Mouse (Mus musculus) forebrain, embryonic 12.5 days (tissue): ENCODE results near the gene Mrap2. TPM values are rescaled to one million over a fixed set of nuclear protein-coding genes. Genes with fewer than 3 reads are reported as not detected.
A peak's percentile ranks its signal among the peaks of the same experiment; 100 is the strongest.
"Not testable (repeated sequence)": the region's sequence is repeated elsewhere in the genome, so short reads cannot be mapped to it uniquely, and the experiment has no call there.

Experiments used
- ATAC-seq: fragments of 200-750 bp; cut with Nextera tagmentation; 2 replicates; pipeline ENCODE4 v1.8.0; 2017; ENCODE audit warnings: moderate TSS enrichment; ENCODE audit not compliant: low FRiP score
- H3K27ac ChIP-seq: fragments of 300-500 bp; sonication (generic); 2 replicates; pipeline ENCODE4 v1.5.1; 2016; ENCODE audit warnings: mild to moderate bottlenecking
- H3K27me3 ChIP-seq: fragments of 300-500 bp; sonication (generic); 2 replicates; pipeline ENCODE4 v1.6.1; 2016; ENCODE audit warnings: mild to moderate bottlenecking
- H3K36me3 ChIP-seq: fragments of 300-500 bp; sonication (generic); replicated peaks from 2 replicates; pipeline ENCODE4 v1.6.1; 2016; ENCODE audit warnings: mild to moderate bottlenecking
- H3K4me1 ChIP-seq: fragments of 300-500 bp; sonication (generic); 2 replicates; pipeline ENCODE4 v1.6.1; 2016
- H3K4me2 ChIP-seq: fragments of 300-500 bp; sonication (generic); 2 replicates; pipeline ENCODE4 v1.6.1; 2016; ENCODE audit warnings: mild to moderate bottlenecking, moderate library complexity
- H3K4me3 ChIP-seq: fragments of 300-500 bp; sonication (generic); replicated peaks from 2 replicates; pipeline ENCODE4 v1.5.1; 2016; ENCODE audit warnings: mild to moderate bottlenecking
- H3K9ac ChIP-seq: fragments of 300-500 bp; sonication (generic); 2 replicates; pipeline ENCODE4 v1.6.1; 2016; ENCODE audit warnings: mild to moderate bottlenecking
- H3K9me3 ChIP-seq: fragments of 300-500 bp; sonication (generic); 2 replicates; pipeline ENCODE4 v1.6.1; 2016
- WGBS: fragments of 180-500 bp; shearing (Covaris S2); methylation state at CpG from one replicate; pipeline ENCODE4 v1.1.7; 2016; 5-methylcytosine and 5-hydroxymethylcytosine counted together
- polyA plus RNA-seq: library from polyadenylated mRNA; unstranded; fragments of >200 nt; fragmentation: Nextera tagmentation; extraction: Ambion mirVana; gene quantifications from 2 replicates; pipeline ENCODE4 v1.2.1, GENCODE M21; 2016

The Mrap2 gene
- 0.09 and 0.17 TPM in 2 replicates for polyA plus RNA-seq

DNA sequence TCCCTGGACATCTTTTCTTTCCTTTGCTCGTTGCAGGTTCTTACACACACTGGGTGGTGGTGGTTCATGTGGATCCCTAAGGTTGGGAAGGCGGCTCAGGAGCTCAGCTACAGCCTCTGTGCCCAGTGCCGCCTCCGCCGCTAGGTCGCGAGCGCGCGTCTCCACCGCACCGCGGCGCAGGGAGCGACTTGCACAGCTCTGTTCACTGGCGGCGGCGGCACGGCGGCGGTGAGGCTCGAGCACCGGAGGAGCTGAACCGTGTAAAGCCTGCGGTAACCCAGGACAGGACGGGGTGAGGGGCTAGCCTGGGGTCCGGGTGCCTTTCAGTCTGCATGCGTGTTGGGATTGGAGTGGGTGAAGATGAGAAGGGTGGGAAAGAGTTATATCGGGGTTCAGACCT lies at the start of gene Mrap2:
TSS of gene Mrap2 (plus strand) at position 201 of the 400 bp plus-strand sequence.
- H3K9ac ChIP-seq = peak within 1 kb of the TSS; percentile 25
- 1% methylated on average over 29 of the region's 29 CpGs for WGBS
- H3K36me3 ChIP-seq = no peaks in the 10 kb centered on the region
- no peak within 1 kb of the TSS for H3K27ac ChIP-seq
- peak; percentile 94 for ATAC-seq
- H3K4me3 ChIP-seq = peak within 1 kb of the TSS; percentile 40
- H3K4me1 ChIP-seq = peaks cover 13% of the 10 kb centered on the region
- peaks cover 38% of the 10 kb centered on the region for H3K27me3 ChIP-seq
- H3K9me3 ChIP-seq = no peaks in the 10 kb centered on the region
- peak within 1 kb of the TSS; percentile 72 for H3K4me2 ChIP-seq

DNA sequence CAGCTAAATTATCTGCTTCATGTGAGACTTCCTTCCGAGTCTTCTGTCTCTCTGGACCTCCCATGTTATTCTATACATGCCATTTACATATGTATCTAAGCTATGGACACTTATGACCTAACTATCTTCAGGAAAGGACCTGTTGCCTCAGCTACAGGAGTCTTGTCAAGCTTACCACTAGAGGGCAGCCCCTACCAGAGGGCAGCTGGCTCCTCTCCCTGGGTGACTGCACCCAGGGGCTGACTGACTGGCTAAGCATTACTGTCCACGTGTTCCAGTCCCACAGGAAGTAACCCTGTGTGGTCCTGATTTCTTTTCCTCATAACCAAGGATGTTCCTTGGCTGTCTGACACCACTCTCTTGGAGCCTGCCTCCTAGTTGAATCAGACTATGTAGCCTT lies 46.1 kb upstream of the Mrap2 start:
- H3K9ac ChIP-seq = no peak overlapping the region
- no peak overlapping the region for H3K27ac ChIP-seq
- H3K4me1 ChIP-seq = no peaks in the 10 kb centered on the region
- H3K4me2 ChIP-seq = no peak overlapping the region
- WGBS = 59% methylated on average over 2 of the region's 2 CpGs
- no peak for ATAC-seq
- H3K27me3 ChIP-seq = no peaks in the 10 kb centered on the region
- H3K9me3 ChIP-seq = no peaks in the 10 kb centered on the region
- no peak overlapping the region for H3K4me3 ChIP-seq
- H3K36me3 ChIP-seq = no peaks in the 10 kb centered on the region

DNA sequence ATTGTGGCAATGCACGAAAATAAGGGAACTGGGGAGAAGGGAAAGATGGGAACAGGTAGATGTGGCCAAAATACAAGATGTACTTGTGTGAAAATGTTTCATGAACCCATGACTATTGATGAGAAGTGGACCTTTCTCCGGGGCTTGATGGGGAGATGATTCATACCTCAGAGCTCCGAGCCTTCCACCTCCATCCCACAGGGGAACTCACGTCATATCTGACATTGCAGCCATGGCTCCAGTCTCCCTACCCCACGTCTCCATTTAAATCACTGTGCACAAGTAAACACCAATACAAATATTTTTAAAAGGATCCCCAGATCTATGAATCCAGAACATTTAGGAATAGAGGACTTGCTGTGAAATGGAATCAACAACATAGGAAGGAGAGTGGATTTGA lies 29.1 kb upstream of the Mrap2 start:
- H3K9ac ChIP-seq = no peak overlapping the region
- 86% methylated on average over 5 of the region's 5 CpGs for WGBS
- no peak overlapping the region for H3K4me3 ChIP-seq
- 0 out of 2 replicates have a peak overlapping the region, but pooled peaks have one; percentile 42 for H3K27ac ChIP-seq
- H3K4me1 ChIP-seq = peaks cover 10% of the 10 kb centered on the region
- H3K9me3 ChIP-seq = no peaks in the 10 kb centered on the region
- H3K4me2 ChIP-seq = no peak overlapping the region
- no peaks in the 10 kb centered on the region for H3K27me3 ChIP-seq
- ATAC-seq = no peak
- no peaks in the 10 kb centered on the region for H3K36me3 ChIP-seq

DNA sequence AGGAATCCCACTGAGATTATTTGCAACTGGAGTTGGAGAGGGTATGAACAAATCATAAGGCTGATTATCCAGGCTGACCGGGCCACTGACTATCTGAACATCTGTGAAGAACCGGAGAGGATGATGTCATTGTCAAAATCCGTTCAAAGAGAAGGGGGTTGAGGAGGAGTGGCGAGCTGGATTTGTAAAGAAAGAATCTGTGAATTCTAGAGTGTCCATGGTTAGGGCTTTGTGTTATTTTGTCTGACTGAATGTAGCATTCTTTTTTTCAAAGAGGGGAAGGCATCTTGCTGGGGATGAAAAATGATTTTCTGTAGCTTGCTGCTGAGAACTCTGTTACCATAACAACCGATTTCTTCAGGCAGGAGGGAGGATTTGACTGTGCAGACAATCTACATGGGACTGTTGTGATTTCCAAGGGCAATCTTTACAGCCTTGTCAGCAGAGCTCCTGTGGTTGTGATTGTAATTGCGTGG lies 28.6 kb upstream of the Mrap2 start:
- ATAC-seq = peak; percentile 82
- no peaks in the 10 kb centered on the region for H3K36me3 ChIP-seq
- H3K27me3 ChIP-seq = no peaks in the 10 kb centered on the region
- 33% methylated on average over 6 of the region's 6 CpGs for WGBS
- H3K4me3 ChIP-seq = no peak overlapping the region
- H3K4me2 ChIP-seq = no peak overlapping the region
- peak overlapping the region; percentile 42; the same call in 1 of the 2 replicates for H3K27ac ChIP-seq
- H3K4me1 ChIP-seq = peaks cover 10% of the 10 kb centered on the region
- no peak overlapping the region for H3K9ac ChIP-seq
- no peaks in the 10 kb centered on the region for H3K9me3 ChIP-seq

DNA sequence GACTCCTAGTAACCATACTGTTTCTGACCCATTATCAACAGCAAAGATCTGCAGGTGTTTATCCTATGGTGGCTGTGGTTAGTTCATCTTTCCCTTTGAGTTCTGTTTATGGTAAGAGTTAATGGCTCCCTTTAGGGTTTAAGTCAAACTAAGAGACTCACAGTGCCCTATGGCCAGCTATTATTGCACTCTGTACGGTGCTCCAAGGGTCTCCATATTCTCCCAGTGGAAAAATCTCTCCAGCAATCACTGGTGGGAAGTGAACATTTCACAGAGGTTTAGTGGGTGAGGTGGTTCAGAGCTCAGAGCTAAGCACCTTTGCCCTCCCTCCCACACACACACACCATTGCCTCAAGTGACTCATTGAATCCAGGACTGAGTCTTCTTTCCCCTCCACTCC lies 28.1 kb upstream of the Mrap2 start:
- Histone ChIP-seq H3K27ac (peak overlapping the region; percentile 42; the same call in 1 of the 2 replicates), H3K9ac (no peak overlapping the region)

DNA sequence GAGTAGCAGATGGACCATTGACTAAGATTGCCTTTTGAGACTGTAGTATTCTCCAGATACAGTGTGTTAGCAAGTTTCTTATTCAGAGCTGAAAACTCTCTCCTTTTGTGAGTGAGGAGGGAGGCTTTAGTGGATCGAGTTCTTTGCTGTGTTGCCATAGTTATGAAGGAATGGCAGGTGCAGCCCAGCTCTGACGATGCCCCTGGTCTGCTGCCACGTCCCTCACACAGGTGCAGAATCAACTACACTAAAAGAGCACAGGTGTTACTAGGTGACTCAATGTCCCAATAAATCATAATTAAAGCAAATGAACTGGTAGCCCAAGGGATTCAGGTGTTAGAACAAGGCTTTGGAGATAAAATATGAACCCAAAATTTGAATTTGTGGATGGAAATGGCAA lies 25.1 kb upstream of the Mrap2 start:
- WGBS = 77% methylated on average over 3 of the region's 3 CpGs

More for the DNA sequence above, 28.1 kb upstream of the Mrap2 start:
- no peak overlapping the region for H3K4me2 ChIP-seq
- no peak; the same call in 1 of the 2 replicates for ATAC-seq
- no peaks in the 10 kb centered on the region for H3K9me3 ChIP-seq
- H3K4me1 ChIP-seq = peaks cover 10% of the 10 kb centered on the region
- 78% methylated on average over 1 of the region's 1 CpGs for WGBS
- H3K27me3 ChIP-seq = no peaks in the 10 kb centered on the region
- no peak overlapping the region for H3K4me3 ChIP-seq
- H3K36me3 ChIP-seq = no peaks in the 10 kb centered on the region

DNA sequence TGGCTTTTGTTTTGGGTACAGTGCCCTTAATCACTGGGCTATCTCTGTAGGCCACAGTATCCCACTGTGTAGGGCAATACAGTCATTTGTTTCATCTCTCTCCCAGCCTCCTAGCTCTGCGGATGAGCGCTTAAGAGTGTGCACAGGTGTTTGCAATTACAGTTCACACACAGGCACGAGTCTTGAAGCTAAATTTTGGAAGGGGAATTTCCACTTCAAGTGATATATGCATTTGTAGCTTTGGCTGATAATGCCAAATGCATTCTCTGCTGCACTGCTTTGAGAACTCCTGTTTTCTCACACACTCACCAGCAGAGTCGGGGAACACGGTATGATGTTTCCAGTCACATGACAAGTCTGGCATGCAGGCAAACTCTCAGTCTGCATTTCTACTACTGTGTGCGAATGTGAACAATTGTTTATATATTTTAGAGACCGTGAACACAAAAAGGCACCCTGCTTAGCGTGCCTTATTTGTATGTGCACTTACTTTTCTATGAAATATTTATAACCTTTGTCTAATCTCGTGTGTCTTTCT lies 22.1 kb upstream of the Mrap2 start:
- no peaks in the 10 kb centered on the region for H3K9me3 ChIP-seq
- H3K4me1 ChIP-seq = no peaks in the 10 kb centered on the region
- no peak overlapping the region for H3K27ac ChIP-seq
- no peak overlapping the region for H3K4me2 ChIP-seq
- 78% methylated on average over 9 of the region's 9 CpGs for WGBS
- no peak overlapping the region for H3K4me3 ChIP-seq
- H3K27me3 ChIP-seq = no peaks in the 10 kb centered on the region
- no peak for ATAC-seq
- H3K36me3 ChIP-seq = no peaks in the 10 kb centered on the region
- no peak overlapping the region for H3K9ac ChIP-seq

More for the DNA sequence above, 25.1 kb upstream of the Mrap2 start:
- Histone ChIP-seq H3K36me3 (no peaks in the 10 kb centered on the region), H3K4me3 (no peak overlapping the region), H3K4me1 (peaks cover 10% of the 10 kb centered on the region), H3K27ac (no peak overlapping the region), H3K4me2 (no peak overlapping the region), H3K27me3 (no peaks in the 10 kb centered on the region), H3K9me3 (no peaks in the 10 kb centered on the region), H3K9ac (no peak overlapping the region)
- no peak for ATAC-seq

DNA sequence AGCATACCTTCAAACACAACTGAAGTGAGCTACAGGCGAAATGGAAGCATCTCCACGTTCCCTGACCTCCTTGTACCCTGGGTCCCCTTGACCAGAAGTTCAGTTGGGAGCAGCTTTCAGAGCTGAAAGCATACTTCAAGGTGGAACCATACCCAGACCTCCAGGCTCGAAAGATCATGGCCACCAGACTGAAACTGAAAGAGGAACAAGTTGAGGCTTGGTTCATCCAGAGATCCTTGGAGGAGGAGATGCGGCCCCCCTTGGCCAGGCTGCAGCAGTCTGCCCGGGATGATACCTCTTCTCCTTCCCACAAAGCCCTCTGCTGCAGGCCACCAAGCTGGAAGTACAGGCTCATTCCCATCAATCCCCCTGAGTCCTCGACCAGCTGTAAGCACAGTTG lies 17.1 kb upstream of the Mrap2 start:
- not testable (repeated sequence) for H3K9ac ChIP-seq, H3K4me1 ChIP-seq, H3K9me3 ChIP-seq, H3K27ac ChIP-seq, H3K27me3 ChIP-seq, H3K36me3 ChIP-seq, H3K4me2 ChIP-seq, ATAC-seq, H3K4me3 ChIP-seq
- WGBS = 89% methylated on average over 6 of the region's 6 CpGs

DNA sequence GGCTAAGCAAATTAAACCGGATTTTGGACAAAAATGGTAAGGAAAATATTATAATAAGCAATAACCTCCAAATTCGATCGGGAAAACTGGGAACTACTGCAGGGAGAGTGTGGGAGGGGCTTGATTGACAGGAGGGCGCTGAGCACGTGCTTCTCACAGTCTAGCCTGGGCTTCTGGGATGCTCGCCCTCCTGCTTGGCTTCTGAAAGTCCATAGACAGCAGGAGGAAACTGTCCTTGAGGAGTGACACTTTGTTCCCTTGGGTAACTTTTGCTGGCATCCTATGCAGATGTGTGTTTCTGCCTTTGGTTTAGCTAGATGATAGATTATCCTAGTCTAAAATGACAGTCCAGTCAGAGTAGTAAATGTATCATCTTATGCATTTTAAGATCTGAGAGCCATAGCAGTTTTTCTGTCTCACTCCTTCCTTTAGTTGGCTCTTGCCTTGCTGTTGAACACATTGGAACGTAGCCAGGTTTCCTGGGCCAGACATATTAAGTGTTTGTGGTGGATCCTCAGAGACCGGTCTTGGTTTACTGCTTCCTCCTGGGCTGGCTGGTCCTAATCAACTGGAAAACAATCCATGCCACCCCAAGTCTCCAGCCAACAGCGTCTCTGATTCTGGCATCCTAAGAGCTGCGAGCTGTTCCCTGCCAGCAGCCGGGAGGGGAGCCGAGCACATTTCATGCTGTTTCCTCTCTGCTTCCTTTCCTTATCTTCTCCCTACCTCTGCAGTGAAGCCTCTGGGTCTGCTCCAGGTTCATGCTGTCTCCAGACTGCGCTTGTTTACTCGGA lies 8.1 kb upstream of the Mrap2 start:
- Histone ChIP-seq H3K4me1 (no peaks in the 10 kb centered on the region), H3K4me2 (no peak overlapping the region), H3K4me3 (no peak overlapping the region), H3K27ac (no peak overlapping the region), H3K9me3 (no peaks in the 10 kb centered on the region), H3K9ac (no peak overlapping the region), H3K27me3 (no peaks in the 10 kb centered on the region), H3K36me3 (no peaks in the 10 kb centered on the region)
- 77% methylated on average over 14 of the region's 14 CpGs for WGBS
- no peak for ATAC-seq

DNA sequence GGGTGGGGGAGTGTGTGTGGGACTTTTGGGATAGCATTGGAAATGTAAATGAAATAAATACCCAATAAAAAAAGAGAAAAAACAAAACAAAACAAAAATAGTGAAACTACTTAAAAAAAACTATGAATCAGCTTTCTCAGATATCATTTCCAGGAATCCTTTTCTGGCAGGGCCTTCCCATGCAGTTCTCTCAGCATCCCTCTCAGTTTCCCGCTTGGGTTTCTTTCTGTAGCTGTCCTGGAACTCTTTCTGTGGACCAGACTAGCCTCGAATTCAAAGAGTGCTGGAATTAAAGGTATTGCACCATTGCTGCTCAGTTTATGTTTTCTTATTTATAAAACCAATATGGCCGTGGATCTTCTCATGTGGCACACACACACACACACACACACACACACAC lies 1.0 kb upstream of the Mrap2 start:
- Histone ChIP-seq H3K4me2 (no peak overlapping the region), H3K36me3 (no peaks in the 10 kb centered on the region), H3K9me3 (no peaks in the 10 kb centered on the region), H3K27me3 (peaks cover 38% of the 10 kb centered on the region), H3K4me3 (no peak overlapping the region), H3K27ac (no peak overlapping the region), H3K4me1 (peaks cover 13% of the 10 kb centered on the region), H3K9ac (no peak overlapping the region)
- 86% methylated on average over 3 of the region's 3 CpGs for WGBS
- ATAC-seq = no peak

DNA sequence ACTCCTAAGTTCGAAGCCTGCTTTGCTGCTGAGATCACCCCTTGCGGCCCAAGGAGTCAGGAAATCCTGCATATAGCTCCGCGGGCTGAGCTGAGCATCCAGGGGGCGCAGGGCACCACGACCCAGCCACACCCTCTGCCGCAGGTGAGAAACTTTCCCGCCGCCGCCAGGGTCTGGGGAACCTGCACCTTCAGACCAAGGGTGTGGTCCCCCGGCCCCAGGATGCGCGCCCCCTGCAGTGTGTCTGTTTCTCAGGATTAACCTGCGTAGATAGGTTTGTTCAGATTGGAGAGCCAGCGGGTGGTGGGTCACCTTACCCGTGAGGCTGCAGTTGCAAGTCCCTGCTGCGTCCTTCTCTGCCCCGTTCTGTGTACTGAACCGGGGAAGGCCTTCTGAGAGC lies 426 bp downstream of the Mrap2 start:
- Histone ChIP-seq H3K27ac (no peak overlapping the region), H3K9ac (peak overlapping the region; percentile 25), H3K4me1 (peaks cover 13% of the 10 kb centered on the region), H3K9me3 (no peaks in the 10 kb centered on the region), H3K4me2 (peak overlapping the region; percentile 72), H3K4me3 (peak overlapping the region; percentile 40), H3K27me3 (peaks cover 38% of the 10 kb centered on the region), H3K36me3 (no peaks in the 10 kb centered on the region)
- ATAC-seq = peak; percentile 47; the same call in 1 of the 2 replicates
- WGBS = 2% methylated on average over 19 of the region's 19 CpGs

DNA sequence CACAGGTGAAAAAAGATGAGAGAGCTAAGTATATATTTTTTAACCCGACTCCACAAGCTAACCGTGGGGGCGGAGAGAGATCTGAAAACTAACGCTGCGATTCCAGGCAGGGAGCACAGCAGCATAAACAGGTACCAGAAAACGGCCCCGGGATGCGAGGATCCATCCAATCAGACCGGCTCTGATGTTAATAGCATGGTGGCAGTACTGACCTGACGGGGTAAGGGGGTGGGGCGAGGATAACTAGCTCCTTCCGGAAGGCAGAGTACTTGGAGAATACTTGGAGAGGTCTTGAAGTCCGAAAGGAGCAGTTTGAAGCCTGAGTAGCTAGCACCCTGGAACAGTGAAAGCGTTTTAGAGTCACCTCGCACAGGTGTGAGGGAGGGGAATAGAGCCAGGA lies 1.1 kb downstream of the Mrap2 start:
- Histone ChIP-seq H3K36me3 (no peaks in the 10 kb centered on the region), H3K4me1 (peaks cover 13% of the 10 kb centered on the region), H3K9ac (no peak overlapping the region), H3K27me3 (peaks cover 38% of the 10 kb centered on the region), H3K4me2 (peak overlapping the region; percentile 72), H3K4me3 (peak overlapping the region; percentile 40), H3K9me3 (no peaks in the 10 kb centered on the region), H3K27ac (no peak overlapping the region)
- WGBS = 3% methylated on average over 15 of the region's 15 CpGs
- ATAC-seq = peak; percentile 47; the same call in 1 of the 2 replicates
